Mouse (Mus musculus) heart, embryonic 11.5 days (tissue): ENCODE results near the gene Aunip. TPM values are rescaled to one million over a fixed set of nuclear protein-coding genes. Genes with fewer than 3 reads are reported as not detected.

Experiments
- ATAC-seq: fragments of 200-750 bp; cut with Nextera tagmentation; replicated peaks from 2 replicates; pipeline ENCODE4 v1.8.0; 2017; ENCODE audit warnings: moderate library complexity; ENCODE audit not compliant: insufficient number of reproducible peaks, low FRiP score, low TSS enrichment
- H3K27ac ChIP-seq: fragments of 300-500 bp; sonication (generic); 2 replicates; pipeline ENCODE4 v1.5.1; 2014; ENCODE audit warnings: mild to moderate bottlenecking, low read depth, low read length
- H3K27me3 ChIP-seq: fragments of 300-500 bp; sonication (generic); 2 replicates; pipeline ENCODE4 v1.6.1; 2014; ENCODE audit warnings: mild to moderate bottlenecking, low read length, mixed read lengths; ENCODE audit not compliant: control insufficient read depth, insufficient read depth
- H3K36me3 ChIP-seq: fragments of 300-500 bp; sonication (generic); 2 replicates; pipeline ENCODE4 v1.6.1; 2014; ENCODE audit warnings: mild to moderate bottlenecking, low read length, moderate library complexity, mixed read lengths; ENCODE audit not compliant: control insufficient read depth, insufficient read depth
- H3K4me1 ChIP-seq: fragments of 300-500 bp; sonication (generic); 2 replicates; pipeline ENCODE4 v1.6.1; 2014; ENCODE audit warnings: low read length; ENCODE audit not compliant: control insufficient read depth, insufficient read depth
- H3K4me2 ChIP-seq: fragments of 300-500 bp; sonication (generic); 2 replicates; pipeline ENCODE4 v1.6.1; 2014; ENCODE audit warnings: mild to moderate bottlenecking, moderate library complexity
- H3K4me3 ChIP-seq: fragments of 300-500 bp; sonication (generic); 2 replicates; pipeline ENCODE4 v1.5.1; 2014; ENCODE audit warnings: low read depth, low read length
- H3K9ac ChIP-seq: fragments of 300-500 bp; sonication (generic); 2 replicates; pipeline ENCODE4 v1.6.1; 2014; ENCODE audit warnings: mild to moderate bottlenecking, low read depth, low read length, moderate library complexity
- H3K9me3 ChIP-seq: fragments of 300-500 bp; sonication (generic); replicated peaks from 2 replicates; pipeline ENCODE4 v1.6.1; 2016; ENCODE audit warnings: low read length; ENCODE audit not compliant: control insufficient read depth
- WGBS: fragments of 180-500 bp; shearing (Covaris S2); extraction: QIAGEN DNeasy Blood & Tissue Kit; methylation state at CpG from one replicate; pipeline ENCODE4 v1.1.7; 2014; ENCODE audit not compliant: insufficient replicate concordance; 5-methylcytosine and 5-hydroxymethylcytosine counted together
- polyA plus RNA-seq: library from polyadenylated mRNA; unstranded; fragments of >200 nt; fragmentation: Nextera tagmentation; extraction: Ambion mirVana; gene quantifications from 2 replicates; pipeline ENCODE4 v1.2.1, GENCODE M21; 2014

Gene Aunip
- polyA plus RNA-seq, 1 experiment from 2014 or later = 5.6 TPM

- no peak for ATAC-seq
- no peak overlapping the region for H3K4me2 ChIP-seq
- no peak overlapping the region for H3K27ac ChIP-seq
- no peaks in the 10 kb centered on the region for H3K9me3 ChIP-seq
- H3K36me3 ChIP-seq = peaks cover 2% of the 10 kb centered on the region; the same call in 1 of the 2 replicates
- peak overlapping the region; percentile 16; the same call in 1 of the 2 replicates for H3K9ac ChIP-seq
- H3K27me3 ChIP-seq = no peaks in the 10 kb centered on the region
- H3K4me3 ChIP-seq = no peak overlapping the region
- peaks cover 3% of the 10 kb centered on the region; the same call in 1 of the 2 replicates for H3K4me1 ChIP-seq
- WGBS = 63% methylated on average over 9 of the region's 9 CpGs
Observed at GRCm38 (mm10) chr4:134558570-134559113, 47.8 kb downstream of the Aunip start.

GRCm38 (mm10) chr4:134559154-134559553 is 48.4 kb downstream of the Aunip start:
- Histone ChIP-seq H3K27ac (no peak overlapping the region), H3K4me3 (no peak overlapping the region), H3K9me3 (no peaks in the 10 kb centered on the region), H3K4me1 (peaks cover 3% of the 10 kb centered on the region; the same call in 1 of the 2 replicates), H3K9ac (no peak overlapping the region), H3K4me2 (no peak overlapping the region), H3K27me3 (no peaks in the 10 kb centered on the region), H3K36me3 (peaks cover 2% of the 10 kb centered on the region)
- WGBS = 64% methylated on average over 7 of the region's 7 CpGs
- no peak for ATAC-seq

- WGBS = 89% methylated on average over 8 of the region's 8 CpGs
- H3K27me3 ChIP-seq = no peaks in the 10 kb centered on the region
- H3K36me3 ChIP-seq = peaks cover 9% of the 10 kb centered on the region
- no peak overlapping the region for H3K4me2 ChIP-seq
- 0 out of 2 replicates have a peak, but pooled peaks cover 3% of the 10 kb centered on the region for H3K9me3 ChIP-seq
- ATAC-seq = no peak
- no peak overlapping the region for H3K9ac ChIP-seq
- H3K4me3 ChIP-seq = no peak overlapping the region
- no peak overlapping the region for H3K27ac ChIP-seq
- H3K4me1 ChIP-seq = peaks cover 3% of the 10 kb centered on the region; the same call in 1 of the 2 replicates
Observed at GRCm38 (mm10) chr4:134560699-134561098, 49.9 kb downstream of the Aunip start.

GRCm38 (mm10) chr4:134562014-134562413 is 51.2 kb downstream of the Aunip start:
- ATAC-seq = no peak
- Histone ChIP-seq H3K9ac (no peak overlapping the region), H3K36me3 (peaks cover 15% of the 10 kb centered on the region), H3K4me2 (no peak overlapping the region), H3K9me3 (0 out of 2 replicates have a peak, but pooled peaks cover 3% of the 10 kb centered on the region), H3K4me3 (no peak overlapping the region), H3K27ac (no peak overlapping the region), H3K4me1 (peaks cover 3% of the 10 kb centered on the region; the same call in 1 of the 2 replicates), H3K27me3 (no peaks in the 10 kb centered on the region)
- 79% methylated on average over 2 of the region's 2 CpGs for WGBS

GRCm38 (mm10) chr4:134563624-134564023 is 52.8 kb downstream of the Aunip start:
- ATAC-seq = no peak
- no peak overlapping the region for H3K4me2 ChIP-seq
- H3K4me1 ChIP-seq = peaks cover under 1% of the 10 kb centered on the region; the same call in 1 of the 2 replicates
- no peak overlapping the region for H3K27ac ChIP-seq
- H3K9me3 ChIP-seq = 0 out of 2 replicates have a peak, but pooled peaks cover 3% of the 10 kb centered on the region
- no peaks in the 10 kb centered on the region for H3K27me3 ChIP-seq
- 64% methylated on average over 16 of the region's 16 CpGs for WGBS
- peaks cover 15% of the 10 kb centered on the region for H3K36me3 ChIP-seq
- H3K9ac ChIP-seq = no peak overlapping the region
- H3K4me3 ChIP-seq = no peak overlapping the region

- no peaks in the 10 kb centered on the region for H3K4me1 ChIP-seq
- H3K9ac ChIP-seq = no peak overlapping the region
- H3K27ac ChIP-seq = no peak overlapping the region
- 80% methylated on average over 6 of the region's 6 CpGs for WGBS
- H3K36me3 ChIP-seq = peaks cover 15% of the 10 kb centered on the region
- no peak for ATAC-seq
- no peak overlapping the region for H3K4me3 ChIP-seq
- no peak overlapping the region for H3K4me2 ChIP-seq
- no peaks in the 10 kb centered on the region for H3K27me3 ChIP-seq
- H3K9me3 ChIP-seq = 0 out of 2 replicates have a peak, but pooled peaks cover 3% of the 10 kb centered on the region
Observed at GRCm38 (mm10) chr4:134564093-134564492, 53.3 kb downstream of the Aunip start.

- Histone ChIP-seq H3K4me1 (no peaks in the 10 kb centered on the region), H3K27ac (no peak overlapping the region), H3K4me3 (no peak overlapping the region), H3K9me3 (0 out of 2 replicates have a peak, but pooled peaks cover 3% of the 10 kb centered on the region), H3K4me2 (no peak overlapping the region), H3K27me3 (no peaks in the 10 kb centered on the region), H3K36me3 (peaks cover 16% of the 10 kb centered on the region), H3K9ac (no peak overlapping the region)
- no peak for ATAC-seq
- 46% methylated on average over 19 of the region's 19 CpGs for WGBS
Observed at GRCm38 (mm10) chr4:134567377-134568226, 56.8 kb downstream of the Aunip start.

GRCm38 (mm10) chr4:134569205-134569604 is 58.4 kb downstream of the Aunip start:
- Histone ChIP-seq H3K9ac (no peak overlapping the region), H3K27me3 (no peaks in the 10 kb centered on the region), H3K9me3 (0 out of 2 replicates have a peak, but pooled peaks cover 3% of the 10 kb centered on the region), H3K4me3 (no peak overlapping the region), H3K27ac (no peak overlapping the region), H3K4me2 (no peak overlapping the region), H3K36me3 (peaks cover 16% of the 10 kb centered on the region), H3K4me1 (no peaks in the 10 kb centered on the region)
- 71% methylated on average over 6 of the region's 6 CpGs for WGBS
- no peak for ATAC-seq
